Mouse (Mus musculus) lung, postnatal 0 days (tissue): ENCODE results near the gene Trim23.

Experiments used
- CTCF ChIP-seq: IDR thresholded peaks from 2 replicates; pipeline ENCODE4 v1.5.1; 2016; ENCODE audit warnings: antibody characterized with exemption, mild to moderate bottlenecking
- EP300 ChIP-seq: IDR thresholded peaks from 2 replicates; pipeline ENCODE4 v1.6.1; 2016; ENCODE audit warnings: antibody characterized with exemption, mild to moderate bottlenecking, control low read depth

DNA sequence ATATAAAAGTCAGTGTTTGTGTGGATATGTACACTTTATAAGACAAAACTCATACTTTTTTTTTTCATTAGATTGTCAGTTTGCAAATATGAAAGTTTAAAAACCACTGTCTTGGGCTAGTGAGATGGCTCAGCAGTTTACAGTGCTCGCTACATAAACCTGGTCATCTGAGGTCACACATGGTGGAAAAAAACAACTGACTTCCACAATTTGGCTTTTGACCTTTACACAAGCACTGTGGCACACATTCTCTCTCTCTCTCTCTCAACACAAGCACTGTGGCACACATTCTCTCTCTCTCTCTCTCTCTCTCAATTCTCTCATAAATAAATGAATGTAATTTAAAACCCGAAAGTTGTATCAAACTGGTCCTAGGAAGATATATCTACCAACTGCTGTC lies 46.0 kb upstream of the Trim23 start:
- TF ChIP-seq CTCF (no peak), EP300 (no peak)
